Mouse (Mus musculus) erythroid progenitor cell, adult 5-6 weeks (primary cell): Measurements from ENCODE around the gene Oscar. TPM values are rescaled to one million over a fixed set of nuclear protein-coding genes. Genes with fewer than 3 reads are reported as not detected.
"Not testable (repeated sequence)": the region's sequence is repeated elsewhere in the genome, so short reads cannot be mapped to it uniquely, and the experiment has no call there.

Experiments
- ATAC-seq: replicated peaks from 2 replicates; pipeline ENCODE4 v1.8.0; 2016; ENCODE audit warnings: moderate number of reproducible peaks, mild to moderate bottlenecking, moderate TSS enrichment, inconsistent platforms; ENCODE audit not compliant: poor library complexity, low FRiP score, severe bottlenecking
- total RNA-seq, 2 experiments: library from RNA; stranded (forward) in 1 of 2; stranded (reverse) in 1 of 2; fragments of 150-400 nt in 1 of 2; fragments of 186-747, 209-891 nt in 1 of 2; gene quantifications; 2 replicates each; pipeline versions ENCODE4 v1.2.3 to v1.2.4; 2015 to 2017; ENCODE audit warnings: low replicate concordance in 2 of 2

The Oscar gene
- total RNA-seq, 2 experiments from 2014 or later: not detected

- ATAC-seq: no peak
Measured at GRCm38 (mm10) chr7:3571847-3572246, 44.1 kb downstream of the Oscar start.

- not testable (repeated sequence) for ATAC-seq
Measured at GRCm38 (mm10) chr7:3570580-3570979, 45.4 kb downstream of the Oscar start.

GRCm38 (mm10) chr7:3569725-3570124, 46.2 kb downstream of the Oscar start:
- no peak for ATAC-seq

- ATAC-seq: no peak
Measured at GRCm38 (mm10) chr7:3567336-3567735, 48.6 kb downstream of the Oscar start.

Other genes starting within 250 kb of the Oscar start
- gene Cacng8, start 225.5 kb downstream of the Oscar start, total RNA-seq (2015; ENCODE audit: low replicate concordance): not detected in 2 replicates
- gene Cacng8, start 225.5 kb downstream of the Oscar start, total RNA-seq (2017; ENCODE audit: low replicate concordance): not detected in 2 replicates
- gene Cacng6, start 192.0 kb downstream of the Oscar start, total RNA-seq (2015; ENCODE audit: low replicate concordance): not detected in 2 replicates
- not detected in 2 replicates for gene Cacng6, start 192.0 kb downstream of the Oscar start, total RNA-seq (2017; ENCODE audit: low replicate concordance)
- gene Tarm1, start 113.5 kb downstream of the Oscar start, total RNA-seq (2015; ENCODE audit: low replicate concordance): 1.7 TPM in 1 of 2 replicates, not detected in the other
- gene Tarm1, start 113.5 kb downstream of the Oscar start, total RNA-seq (2017; ENCODE audit: low replicate concordance): 0.90 and 1.4 TPM in 2 replicates
- 127 and 193 TPM in 2 replicates for gene Ndufa3, start 1.2 kb upstream of the Oscar start, total RNA-seq (2015; ENCODE audit: low replicate concordance)
- 80.0 and 93.3 TPM in 2 replicates for gene Ndufa3, start 1.2 kb upstream of the Oscar start, total RNA-seq (2017; ENCODE audit: low replicate concordance)
- 9.4 and 17.2 TPM in 2 replicates for gene Tfpt, start 13.8 kb upstream of the Oscar start, total RNA-seq (2015; ENCODE audit: low replicate concordance)
- 10.0 and 10.8 TPM in 2 replicates for gene Tfpt, start 13.8 kb upstream of the Oscar start, total RNA-seq (2017; ENCODE audit: low replicate concordance)
- gene Prpf31, start 13.8 kb upstream of the Oscar start, total RNA-seq (2015; ENCODE audit: low replicate concordance): 14.3 and 23.4 TPM in 2 replicates
- 13.5 and 19.8 TPM in 2 replicates for gene Prpf31, start 13.8 kb upstream of the Oscar start, total RNA-seq (2017; ENCODE audit: low replicate concordance)
- gene Cnot3, start 29.1 kb upstream of the Oscar start, total RNA-seq (2015; ENCODE audit: low replicate concordance): 109 and 150 TPM in 2 replicates
- 47.9 and 91.2 TPM in 2 replicates for gene Cnot3, start 29.1 kb upstream of the Oscar start, total RNA-seq (2017; ENCODE audit: low replicate concordance)
- 2.5 and 8.8 TPM in 2 replicates for gene Leng1, start 49.7 kb upstream of the Oscar start, total RNA-seq (2015; ENCODE audit: low replicate concordance)
- 2.7 and 3.0 TPM in 2 replicates for gene Leng1, start 49.7 kb upstream of the Oscar start, total RNA-seq (2017; ENCODE audit: low replicate concordance)
- 6.7 TPM in 1 of 2 replicates, not detected in the other for gene Tmc4, start 61.4 kb upstream of the Oscar start, total RNA-seq (2015; ENCODE audit: low replicate concordance)
- gene Tmc4, start 61.4 kb upstream of the Oscar start, total RNA-seq (2017; ENCODE audit: low replicate concordance): 0.77 TPM in 1 of 2 replicates, not detected in the other
- 1.7 TPM in 1 of 2 replicates, not detected in the other for gene Tsen34, start 76.7 kb upstream of the Oscar start, total RNA-seq (2015; ENCODE audit: low replicate concordance)
- 3.0 and 3.1 TPM in 2 replicates for gene Tsen34, start 76.7 kb upstream of the Oscar start, total RNA-seq (2017; ENCODE audit: low replicate concordance)
- 17.7 and 29.3 TPM in 2 replicates for gene Mboat7, start 77.4 kb upstream of the Oscar start, total RNA-seq (2015; ENCODE audit: low replicate concordance)
- gene Mboat7, start 77.4 kb upstream of the Oscar start, total RNA-seq (2017; ENCODE audit: low replicate concordance): 1.0 and 6.4 TPM in 2 replicates
- 482 and 547 TPM in 2 replicates for gene Rps9, start 87.8 kb upstream of the Oscar start, total RNA-seq (2015; ENCODE audit: low replicate concordance)
- 300 and 652 TPM in 2 replicates for gene Rps9, start 87.8 kb upstream of the Oscar start, total RNA-seq (2017; ENCODE audit: low replicate concordance)
- 27.7 and 27.8 TPM in 2 replicates for gene Pirb, start 104.2 kb upstream of the Oscar start, total RNA-seq (2015; ENCODE audit: low replicate concordance)
- gene Pirb, start 104.2 kb upstream of the Oscar start, total RNA-seq (2017; ENCODE audit: low replicate concordance): 4.8 and 6.4 TPM in 2 replicates
- gene Gm15448, start 209.5 kb upstream of the Oscar start, total RNA-seq (2015; ENCODE audit: low replicate concordance): not detected in 2 replicates
- 1.5 and 2.6 TPM in 2 replicates for gene Gm15448, start 209.5 kb upstream of the Oscar start, total RNA-seq (2017; ENCODE audit: low replicate concordance)
- 3.2 and 13.4 TPM in 2 replicates for gene Pira2, start 228.9 kb upstream of the Oscar start, total RNA-seq (2015; ENCODE audit: low replicate concordance)
- 1.8 and 6.2 TPM in 2 replicates for gene Pira2, start 228.9 kb upstream of the Oscar start, total RNA-seq (2017; ENCODE audit: low replicate concordance)